Mouse (Mus musculus): ENCODE data around the gene Gm13090.

The Gm13090 gene

DNA sequence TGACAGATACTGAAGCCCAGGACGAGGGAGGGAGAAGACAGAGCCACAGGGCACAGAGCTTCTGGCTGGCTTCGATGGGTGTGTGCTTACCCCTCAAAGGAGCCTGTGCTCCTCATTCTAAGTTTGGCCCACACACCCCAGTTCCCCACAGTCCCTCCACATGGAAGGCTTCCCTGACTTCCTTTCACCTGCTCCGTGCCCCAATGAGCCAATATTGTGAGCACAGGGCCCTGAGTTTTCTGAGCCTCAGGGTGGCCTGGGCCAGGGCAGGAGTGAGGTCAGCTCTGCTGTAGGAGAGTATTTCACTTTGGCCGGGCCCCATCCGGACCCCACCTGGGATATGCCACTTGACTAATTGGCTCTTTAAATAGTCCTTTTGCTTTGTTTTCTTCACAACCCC lies 48.3 kb downstream of the Gm13090 start:
- DNase-seq (ENCODE audit: low spot score in 2 of 2): no peak

DNA sequence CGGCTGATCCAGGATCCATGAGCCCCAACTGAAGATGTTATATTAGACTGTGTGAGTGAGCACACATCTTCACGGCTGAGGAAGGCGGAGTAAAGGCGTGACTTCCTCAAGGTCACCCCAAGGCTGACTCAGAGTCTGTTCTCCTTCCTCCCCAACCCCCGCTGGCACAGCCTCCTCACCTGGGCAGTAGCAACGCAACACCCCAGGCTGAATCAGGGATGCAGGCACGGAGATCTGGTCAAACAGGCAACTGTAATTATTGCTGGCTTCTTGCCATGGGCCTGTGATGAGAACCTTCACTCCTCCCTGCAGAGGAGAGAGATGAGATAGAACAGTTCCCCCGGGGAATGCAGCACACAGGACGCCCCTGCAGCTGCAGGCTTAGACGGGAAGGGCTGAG lies 48.8 kb downstream of the Gm13090 start:
- DNase-seq (ENCODE audit: low spot score in 2 of 2): peak in 1 of 2 experiments; percentile 45

DNA sequence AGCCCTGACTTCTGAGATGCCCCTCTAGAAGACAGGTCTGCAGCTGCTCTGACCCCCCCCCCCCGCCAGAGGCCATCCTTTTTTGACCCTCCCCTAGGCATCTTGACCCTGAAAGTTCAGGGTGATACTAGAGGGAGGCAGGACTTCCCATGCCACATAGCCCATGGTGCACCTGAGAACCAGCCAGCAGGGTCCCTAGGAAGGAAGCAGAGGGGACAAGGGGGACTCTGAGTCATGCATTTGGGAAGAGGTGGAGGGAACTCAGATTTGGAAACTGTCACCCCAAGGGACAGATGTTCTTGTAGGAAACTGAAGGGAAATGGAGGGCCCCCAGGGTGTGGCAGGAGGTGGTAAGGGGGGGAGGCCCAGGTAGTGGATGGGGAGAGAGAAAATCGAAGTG lies 49.2 kb downstream of the Gm13090 start:
- no peak for DNase-seq (ENCODE audit: low spot score in 2 of 2)

DNA sequence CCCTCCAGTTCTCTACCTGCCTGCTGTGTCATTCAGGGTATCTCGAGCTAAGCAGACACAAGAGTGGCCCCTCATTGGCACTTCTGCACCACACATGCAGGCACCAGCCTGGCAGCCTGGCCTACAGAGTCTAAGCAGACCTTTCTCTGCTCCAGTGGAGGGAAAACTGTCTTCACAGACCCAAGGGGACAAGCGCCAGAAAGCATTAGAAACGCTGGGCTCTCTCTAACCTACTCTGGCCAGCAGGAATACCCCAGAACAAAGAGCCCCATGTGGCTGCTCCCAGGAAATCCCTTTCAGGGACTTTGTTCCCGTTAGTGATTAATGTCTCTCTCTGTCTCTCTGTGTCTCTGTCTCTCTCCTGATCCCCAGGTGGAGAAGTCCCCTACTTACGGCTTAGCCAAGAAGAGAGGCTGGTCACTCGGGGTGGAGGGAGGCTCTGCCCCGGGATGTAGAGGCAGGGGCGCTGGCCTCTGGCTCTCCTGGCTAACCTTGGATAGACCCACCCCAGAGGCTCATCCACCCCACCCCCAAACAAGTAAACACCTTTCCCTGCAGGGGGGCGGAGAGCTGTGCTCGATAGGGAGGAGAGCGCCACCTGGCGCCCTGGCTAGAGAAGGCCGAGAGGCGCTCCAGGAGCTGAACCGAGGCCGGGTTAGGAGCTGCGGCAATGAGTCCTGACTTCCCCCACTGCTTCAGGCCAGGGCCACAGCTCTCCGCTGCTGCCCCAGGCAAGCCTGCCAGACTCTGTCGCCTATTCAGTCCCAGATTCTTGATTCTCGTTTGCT lies 49.9 kb downstream of the Gm13090 start:
- DNase-seq (ENCODE audit: low spot score in 2 of 2): peak; percentile 88 to 91

DNA sequence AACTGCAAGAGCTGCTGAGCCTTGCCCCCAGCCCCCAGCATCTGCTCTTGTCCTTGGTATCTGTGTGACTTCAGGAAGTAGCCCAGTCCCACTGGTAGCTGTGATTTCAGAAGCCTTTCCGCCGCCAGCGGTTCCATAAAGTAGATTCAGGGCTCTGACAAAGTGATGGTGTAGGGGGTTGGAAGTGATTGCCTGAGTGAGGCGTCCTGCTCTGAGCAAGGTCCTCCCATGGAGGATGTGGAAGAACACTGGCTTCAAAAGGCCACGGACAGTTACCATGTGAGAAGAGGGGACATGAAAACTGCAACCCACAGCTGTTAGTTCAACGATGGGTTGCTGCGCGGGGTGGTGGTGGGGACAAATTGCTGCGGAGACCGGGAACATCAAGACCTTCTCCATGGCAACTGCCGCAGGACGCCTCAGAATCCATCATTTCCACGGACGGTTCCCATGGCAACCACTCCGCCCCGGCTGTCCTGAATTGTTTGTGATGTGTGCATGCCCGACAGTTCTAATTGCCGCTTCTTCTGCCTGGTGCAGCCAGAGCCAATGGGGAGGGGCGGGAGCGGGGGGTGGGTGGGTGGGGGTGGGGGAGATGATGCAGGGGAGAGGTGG lies 51.1 kb downstream of the Gm13090 start:
- peak; percentile 96 to 97 for DNase-seq (ENCODE audit: low spot score in 2 of 2)
